Mouse (Mus musculus) urinary bladder, postnatal 25 days (tissue): ENCODE results near the gene Ino80.
A peak's percentile ranks its signal among the peaks of the same experiment; 100 is the strongest.
"Not testable (repeated sequence)": the region's sequence is repeated elsewhere in the genome, so short reads cannot be mapped to it uniquely, and the experiment has no call there.

Experiments
- DNase-seq: peaks from one replicate; pipeline ENCODE4 v3.0.0; 2022; ENCODE audit warnings: low spot score

Ino80 gene

DNA sequence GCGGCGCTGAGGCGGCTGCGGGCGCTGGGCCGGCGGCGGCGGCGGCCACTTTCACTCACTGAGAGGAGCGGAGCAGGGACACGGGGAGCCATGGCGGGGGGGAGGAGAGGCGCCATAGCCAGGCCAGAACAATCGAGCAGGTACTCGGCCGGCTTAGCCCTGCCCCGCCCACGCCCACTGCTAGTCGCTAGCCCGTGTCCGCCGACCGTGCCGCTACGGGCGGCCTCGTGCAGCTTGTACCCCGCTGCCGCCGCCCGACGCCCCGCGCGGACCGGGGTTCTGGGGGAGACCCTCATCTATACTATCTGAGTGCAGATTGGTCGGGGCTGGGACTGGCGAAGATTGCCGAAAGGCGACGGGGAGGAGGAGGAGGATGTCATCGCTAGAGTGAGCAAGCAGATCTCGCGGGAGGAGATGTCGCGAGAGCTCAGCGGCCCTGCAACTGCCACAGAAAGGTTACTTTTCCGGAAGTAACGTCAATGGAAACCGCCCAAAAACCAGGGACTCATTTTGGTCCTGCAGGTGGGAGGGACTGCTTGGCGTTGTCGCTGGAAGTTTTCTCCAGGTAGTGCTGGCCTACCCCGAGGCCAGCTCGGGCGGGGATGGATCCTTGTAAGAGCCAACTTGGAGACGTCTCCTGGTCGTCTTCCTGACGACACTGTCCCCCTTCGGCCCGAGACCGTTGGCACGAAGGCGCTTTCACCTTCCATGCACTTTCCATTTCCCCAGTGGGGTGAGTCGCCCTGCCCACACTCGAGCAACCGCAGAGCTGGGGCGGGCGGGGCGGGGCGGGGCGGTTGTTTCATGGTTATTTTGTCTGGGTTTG, at the start of gene Ino80:
Gene Ino80, minus strand, starts transcription at position 117 of the 826 bp plus-strand sequence.
- peak; percentile 95 for DNase-seq

DNA sequence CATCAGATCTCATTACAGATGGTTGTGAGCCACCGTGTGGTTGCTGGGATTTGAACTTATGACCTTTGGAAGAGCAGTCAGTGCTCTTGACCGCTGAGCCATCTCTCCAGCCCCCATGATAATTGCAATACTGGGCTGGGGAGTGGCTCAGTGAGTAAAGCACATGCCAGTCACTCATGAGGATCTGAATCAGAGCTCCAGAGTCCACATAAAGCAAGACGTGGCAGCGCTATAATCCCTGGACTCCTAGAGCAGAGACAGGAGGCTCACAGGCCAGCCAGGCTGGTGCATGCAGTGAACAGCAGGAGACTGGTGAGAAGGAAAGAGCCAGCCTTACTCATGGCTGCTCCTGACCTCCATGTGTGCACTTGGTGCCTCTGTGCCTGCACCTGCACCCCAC, 47.9 kb upstream of the Ino80 start:
- DNase-seq = no peak

- DNase-seq = no peak
These were observed 46.3 kb upstream of the Ino80 start for GRCm38 (mm10) chr2:119523836-119524235.

DNA sequence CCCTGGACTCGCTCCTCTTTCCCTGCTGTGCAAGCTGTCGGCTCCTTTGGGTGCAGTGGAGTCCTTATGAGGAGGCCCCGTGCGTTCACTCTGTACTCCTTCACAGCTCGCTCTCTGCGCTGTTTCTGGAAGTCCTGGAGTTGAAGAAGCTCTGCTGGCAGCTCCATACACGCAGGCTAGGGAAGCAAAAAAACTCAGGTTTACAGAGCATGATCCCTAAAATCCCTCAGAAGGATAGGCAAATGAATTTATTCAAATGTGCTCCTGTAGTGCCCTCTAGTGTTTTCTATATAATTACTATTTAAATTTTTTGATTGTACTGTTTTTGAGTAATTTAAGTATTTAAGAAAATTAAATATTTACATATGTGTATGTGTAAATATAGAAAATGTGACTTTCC, 43.1 kb upstream of the Ino80 start:
- no peak for DNase-seq

DNA sequence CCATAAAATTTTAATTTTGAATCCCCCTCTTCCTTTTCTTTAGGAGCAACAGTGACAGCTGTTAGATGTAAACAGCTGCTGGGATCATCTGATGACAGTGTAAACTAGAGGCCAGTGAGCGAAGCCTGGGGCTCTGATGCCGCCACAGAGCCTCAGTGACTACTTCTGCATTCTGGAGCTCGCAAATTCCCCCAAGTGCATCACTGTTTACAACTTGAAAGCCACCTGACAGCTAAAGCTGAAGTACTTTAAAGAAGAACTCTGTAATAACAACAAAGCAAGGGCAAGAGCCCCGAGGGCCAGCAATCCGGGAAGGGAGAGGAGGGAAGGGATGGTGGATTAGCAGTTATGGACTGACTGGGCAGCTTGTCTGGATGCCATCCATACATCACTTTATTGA, 39.3 kb upstream of the Ino80 start:
- DNase-seq = no peak

DNA sequence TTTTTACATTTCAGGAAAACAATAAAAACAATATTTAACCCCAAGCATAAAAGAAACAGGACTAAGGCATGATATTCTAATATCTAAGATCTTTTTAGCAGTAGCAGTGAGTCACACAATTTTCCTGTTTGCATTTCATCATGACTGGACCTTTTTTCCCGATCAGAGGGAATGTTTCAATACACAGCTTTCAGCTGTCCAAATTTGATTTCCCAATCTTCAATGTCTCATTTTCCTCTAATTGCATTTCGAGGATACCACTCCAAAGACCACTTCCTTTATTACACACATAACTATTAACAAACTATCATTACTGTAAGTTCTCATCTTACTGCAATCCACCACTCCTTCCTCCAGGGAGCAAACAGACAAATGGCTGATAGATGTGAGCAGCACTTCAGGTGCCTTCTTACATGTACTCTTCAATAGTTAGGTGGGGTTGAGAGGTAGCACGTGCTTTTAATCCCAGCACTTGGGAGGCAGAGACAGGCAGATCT, 36.6 kb upstream of the Ino80 start:
- DNase-seq = no peak

- DNase-seq = no peak
These were observed 34.8 kb upstream of the Ino80 start for GRCm38 (mm10) chr2:119512292-119512691.

DNA sequence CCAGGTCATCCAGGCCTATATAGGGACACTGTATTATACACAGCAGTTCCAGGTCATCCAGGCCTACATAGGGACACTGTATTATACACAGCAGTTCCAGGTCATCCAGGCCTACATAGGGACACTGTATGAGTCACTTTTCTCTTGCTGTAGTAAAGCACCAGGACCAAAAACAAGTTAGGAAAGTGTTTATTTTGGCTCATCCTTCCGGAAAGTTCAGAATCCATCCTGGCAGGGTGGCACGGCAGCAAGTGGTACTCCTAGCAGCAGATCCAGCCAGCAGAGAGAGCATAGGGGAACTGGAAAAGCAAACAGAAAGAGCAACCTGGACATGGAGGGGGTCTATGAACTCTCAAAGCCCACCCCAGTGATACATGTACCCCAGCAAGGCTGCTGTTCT, 33.4 kb upstream of the Ino80 start:
- DNase-seq = no peak

DNA sequence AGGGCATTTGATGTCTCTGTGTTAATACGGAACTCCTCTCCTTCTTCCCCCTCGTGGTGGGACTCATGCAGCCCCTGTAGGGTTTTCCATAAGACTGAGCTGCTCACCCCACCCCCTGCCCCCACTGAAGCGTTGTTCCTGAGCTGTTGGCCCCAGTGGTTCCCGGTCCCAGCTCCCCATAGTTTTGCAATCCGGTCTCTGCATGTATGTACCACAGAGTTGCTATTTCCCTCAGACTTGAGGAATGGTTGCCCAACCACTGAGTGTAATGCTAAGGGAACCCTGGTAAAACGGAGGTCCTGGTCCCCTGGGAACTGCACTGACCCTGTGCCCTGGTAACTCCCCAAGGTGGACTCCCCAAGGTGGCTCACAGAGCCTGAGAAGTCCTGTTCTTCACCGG, 31.0 kb upstream of the Ino80 start:
- DNase-seq = not testable (repeated sequence)

GRCm38 (mm10) chr2:119507108-119507507, 29.6 kb upstream of the Ino80 start:
- no peak for DNase-seq

DNA sequence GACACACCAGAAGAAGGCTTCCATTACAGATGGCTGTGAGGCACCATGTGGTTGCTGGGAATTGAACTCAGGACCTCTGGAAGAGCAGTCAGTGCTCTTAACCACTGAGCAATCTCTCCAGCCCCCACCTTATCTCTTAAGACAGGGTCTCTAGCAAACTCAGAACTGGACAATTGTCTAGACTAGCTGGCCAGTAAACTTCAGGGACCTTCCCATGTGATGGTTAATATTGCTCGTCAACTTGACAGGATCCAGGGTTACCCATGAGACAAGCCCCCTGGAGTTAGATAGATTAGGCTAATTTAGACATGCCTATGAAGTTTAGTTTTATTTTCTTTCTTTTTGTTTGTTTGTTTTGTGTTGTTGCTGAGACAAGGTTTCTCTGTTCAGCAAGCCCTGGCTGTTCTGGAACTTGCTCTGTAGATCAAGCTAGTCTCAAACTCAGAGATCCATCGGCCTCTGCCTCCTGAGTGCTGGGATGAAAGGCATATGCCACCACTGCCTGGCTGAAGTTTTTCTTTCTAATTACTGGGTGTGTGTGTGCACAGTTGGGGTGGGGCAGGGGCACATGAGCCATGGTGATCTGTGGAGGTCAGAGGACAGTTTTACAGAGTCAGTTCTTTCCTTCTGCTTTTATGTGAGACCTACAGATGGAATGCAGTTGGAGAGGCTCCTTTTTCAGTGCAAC, 23.6 kb upstream of the Ino80 start:
- DNase-seq = no peak

- DNase-seq = no peak
These were observed 21.4 kb upstream of the Ino80 start for GRCm38 (mm10) chr2:119498859-119499258.

DNA sequence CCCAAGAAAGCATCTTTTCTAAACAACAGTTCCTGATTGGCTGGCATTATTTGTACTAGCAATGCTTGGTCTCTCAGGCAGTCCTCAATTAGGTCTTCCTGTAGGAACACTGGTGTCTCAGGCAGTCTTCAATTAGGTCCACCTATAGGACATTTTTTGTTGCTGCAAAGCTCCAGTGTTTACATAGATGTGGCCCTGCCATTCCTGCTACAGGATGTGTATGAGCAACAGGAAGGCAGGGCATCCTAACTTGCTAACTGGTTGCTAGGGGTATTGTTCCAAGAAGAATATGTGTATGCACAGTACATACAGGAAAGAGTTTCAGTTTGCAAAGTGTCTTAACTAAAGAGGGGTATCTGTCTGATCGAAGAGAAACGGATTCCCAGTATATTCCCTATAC, 18.6 kb upstream of the Ino80 start:
- DNase-seq = no peak

GRCm38 (mm10) chr2:119491953-119492352, 14.5 kb upstream of the Ino80 start:
- DNase-seq = no peak

- DNase-seq = no peak
These were observed 9.0 kb upstream of the Ino80 start for GRCm38 (mm10) chr2:119486488-119486887.

GRCm38 (mm10) chr2:119482307-119482706, 4.8 kb upstream of the Ino80 start:
- no peak for DNase-seq

DNA sequence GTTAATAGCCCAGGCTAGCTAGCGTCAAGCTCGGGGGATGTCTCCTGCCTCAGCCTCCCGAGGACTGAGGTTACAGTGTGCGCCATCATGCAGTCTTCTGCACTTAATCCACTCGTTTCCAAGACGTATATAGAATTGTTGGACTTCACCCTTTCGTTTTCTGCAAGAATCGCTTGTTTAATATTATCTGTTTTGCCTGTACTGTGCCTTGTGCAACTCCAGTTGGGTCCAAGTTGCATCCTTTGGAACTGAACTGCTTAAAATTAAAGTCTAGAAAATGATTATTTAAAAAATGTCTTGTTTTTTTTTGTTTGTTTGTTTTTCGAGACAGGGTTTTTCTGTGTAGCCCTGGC, 886 bp upstream of the Ino80 start:
- no peak for DNase-seq

- DNase-seq = peak; percentile 66
These were observed 681 bp downstream of the Ino80 start for GRCm38 (mm10) chr2:119476621-119477391.

GRCm38 (mm10) chr2:119476166-119476565, 1.3 kb downstream of the Ino80 start:
- DNase-seq = no peak

DNA sequence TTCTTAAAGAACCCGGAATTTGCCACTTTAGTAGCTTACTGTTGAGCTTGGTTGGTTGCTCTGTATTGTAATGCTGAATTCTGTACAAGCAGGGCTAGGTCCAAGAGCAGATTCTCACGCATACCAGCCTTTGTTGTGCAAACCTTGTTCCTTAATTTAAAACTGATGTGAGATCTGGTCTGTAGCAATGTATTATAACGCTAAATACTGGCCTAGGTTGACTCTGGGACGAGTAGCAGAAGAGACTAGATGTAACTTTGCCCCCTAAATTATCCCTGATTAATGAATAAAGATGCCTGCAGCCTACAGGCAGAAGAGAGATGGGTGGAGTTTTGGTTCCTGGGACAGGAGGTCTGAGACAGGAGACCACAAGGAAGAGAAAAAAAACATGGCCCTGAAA, 13.5 kb downstream of the Ino80 start:
- DNase-seq = no peak

GRCm38 (mm10) chr2:119463114-119463775, 14.2 kb downstream of the Ino80 start:
- DNase-seq = no peak

DNA sequence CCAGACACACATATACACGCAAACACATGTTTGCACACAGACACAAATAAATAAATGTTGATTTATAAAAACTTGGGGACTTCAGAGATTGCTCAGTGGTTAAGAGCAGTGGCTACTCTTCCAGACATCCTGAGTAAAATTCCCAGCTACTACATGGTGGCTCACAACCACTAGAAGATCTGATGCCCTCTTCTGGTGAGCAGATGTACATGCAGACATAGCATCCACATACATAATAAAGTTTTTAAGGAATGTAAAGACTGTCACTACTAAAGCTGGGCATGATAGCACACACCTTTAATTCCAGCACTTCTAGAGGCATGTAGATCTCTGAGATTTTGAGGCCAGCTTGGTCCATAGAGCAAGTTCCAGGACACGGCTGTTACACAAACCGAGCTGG, 16.5 kb downstream of the Ino80 start:
- DNase-seq = no peak
